9 mouse cellular contexts compared by ENCODE assay signal in genomic region chr14:41013143-41013542, GRCm38 (mm10). TPM values are rescaled to one million over a fixed set of nuclear protein-coding genes. Genes with fewer than 3 reads are reported as not detected.
DNase-seq lines count a peak whose midpoint lies in the region; ATAC-seq and TF ChIP-seq lines count a peak whose summit lies in the region.
"Had no signal": no experiment of that assay in that cellular context is flagged by ENCODE, and none has a peak within 500 bp of the region (broad histone marks: within the 10 kb centered on the region; RNA-seq: fewer than 3 reads in every experiment).

No protein-coding gene starts in this region.

- ATAC-seq in forebrain, embryonic 16.5 days: peak; percentile 2
- ATAC-seq in liver, embryonic 15.5 days (ENCODE audit: insufficient read depth): peak; percentile 4; the same call in 1 of the 2 replicates

- H3K27ac ChIP-seq in heart, adult 2 months: peak overlapping the region; percentile 53
- H3K27ac ChIP-seq in forebrain, embryonic 16.5 days (ENCODE audit: low read length): 0 out of 2 replicates have a peak overlapping the region, but pooled peaks have one; percentile 36
- H3K27ac ChIP-seq in liver, embryonic 15.5 days (replicated peaks): peak overlapping the region; percentile 75

- TF ChIP-seq EP300 in heart, adult 2 months (IDR thresholded peaks at IDR 0.05; ENCODE audit: insufficient read depth, low read depth, low read length): no peak

- intact Hi-C loops in heart, adult 2 months (cut with DNase I): loop anchor here (5.0 kb wide), 1 partner anchor 36 kb away; no protein-coding TSS in a partner anchor
- intact Hi-C loops in heart, postnatal 14 days (cut with DNase I): no loop called here

- H3K27me3 ChIP-seq in heart, adult 2 months (ENCODE audit: control insufficient read depth, insufficient read depth, low read length): no peaks in the 10 kb centered on the region
- peaks cover 81% of the 10 kb centered on the region for H3K27me3 ChIP-seq in E14TG2a.4 (ENCODE audit: insufficient read depth, low read length)
- H3K27me3 ChIP-seq in forebrain, embryonic 16.5 days (replicated peaks; ENCODE audit: control insufficient read depth, insufficient read depth, low read length): no peaks in the 10 kb centered on the region
- peaks cover 13% of the 10 kb centered on the region for H3K27me3 ChIP-seq in liver, embryonic 15.5 days

- peak overlapping the region; percentile 74 for H3K9ac ChIP-seq in heart, adult 2 months (ENCODE audit: low read depth, low read length)
- peak overlapping the region; percentile 86 for H3K9ac ChIP-seq in forebrain, embryonic 16.5 days (replicated peaks; ENCODE audit: low read depth, low read length)
- peak overlapping the region; percentile 83 for H3K9ac ChIP-seq in liver, embryonic 15.5 days

- H3K4me3 ChIP-seq in heart, adult 2 months: peak overlapping the region; percentile 62
- H3K4me3 ChIP-seq in E14TG2a.4 (replicated peaks; ENCODE audit: low read length): peak overlapping the region; percentile 76
- peak overlapping the region; percentile 67 for H3K4me3 ChIP-seq in forebrain, embryonic 16.5 days (replicated peaks; ENCODE audit: low read length)
- peak overlapping the region; percentile 70 for H3K4me3 ChIP-seq in liver, embryonic 15.5 days (replicated peaks)

- H3K9me3 ChIP-seq in E14TG2a.4 (ENCODE audit: low read length): no peaks in the 10 kb centered on the region
- H3K9me3 ChIP-seq in forebrain, embryonic 16.5 days (ENCODE audit: control insufficient read depth, low read length): no peaks in the 10 kb centered on the region
- H3K9me3 ChIP-seq in liver, embryonic 15.5 days (replicated peaks): no peaks in the 10 kb centered on the region

- no peaks in the 10 kb centered on the region for H3K79me2 ChIP-seq in heart, adult 2 months (replicated peaks; ENCODE audit: control insufficient read depth, insufficient read depth, low read length)

- H3K4me2 ChIP-seq in forebrain, embryonic 16.5 days (ENCODE audit: low read length): peak overlapping the region; percentile 81
- H3K4me2 ChIP-seq in liver, embryonic 15.5 days: peak overlapping the region; percentile 95

- H3K4me1 ChIP-seq in heart, adult 2 months (ENCODE audit: control insufficient read depth, insufficient read depth, low read length): no peaks in the 10 kb centered on the region; the same call in 1 of the 2 replicates
- peaks cover 14% of the 10 kb centered on the region for H3K4me1 ChIP-seq in E14TG2a.4 (replicated peaks; ENCODE audit: low read depth, low read length)
- H3K4me1 ChIP-seq in forebrain, embryonic 16.5 days (replicated peaks; ENCODE audit: control insufficient read depth, insufficient read depth, low read length): peaks cover 10% of the 10 kb centered on the region
- H3K4me1 ChIP-seq in liver, embryonic 15.5 days (replicated peaks): peaks cover 80% of the 10 kb centered on the region

- 16% methylated on average over 9 of the region's 9 CpGs for WGBS in heart, adult 2 months
- 12% methylated on average over 9 of the region's 9 CpGs for WGBS in forebrain, embryonic 16.5 days
- WGBS in liver, embryonic 15.5 days (ENCODE audit: insufficient replicate concordance): 2% methylated on average over 9 of the region's 9 CpGs

- TF ChIP-seq CTCF in heart, adult 2 months (IDR thresholded peaks at IDR 0.05): no peak
- TF ChIP-seq CTCF in E14TG2a.4 (conservative IDR thresholded peaks at IDR 0.05; ENCODE audit: low read length): no peak

- no peak for TF ChIP-seq POLR2A in heart, adult 2 months (IDR thresholded peaks at IDR 0.05; ENCODE audit: insufficient read depth, low read depth, low read length)

- DNase-seq in heart, adult 2 months: no peak
- no peak for DNase-seq in heart, postnatal 14 days
- DNase-seq in T-cell, adult 2 months (ENCODE audit: low spot score): no peak
- DNase-seq in gastrocnemius, adult 18-20 months (ENCODE audit: low spot score): no peak
- DNase-seq in urinary bladder, postnatal 10 days (ENCODE audit: low spot score): no peak

- no peaks in the 10 kb centered on the region; the same call in 1 of the 2 replicates for H3K36me3 ChIP-seq in heart, adult 2 months (ENCODE audit: control insufficient read depth, insufficient read depth, low read length)
- no peaks in the 10 kb centered on the region for H3K36me3 ChIP-seq in E14TG2a.4 (ENCODE audit: insufficient read depth, low read length)
- H3K36me3 ChIP-seq in forebrain, embryonic 16.5 days (ENCODE audit: control insufficient read depth, insufficient read depth): no peaks in the 10 kb centered on the region
- H3K36me3 ChIP-seq in liver, embryonic 15.5 days (replicated peaks): no peaks in the 10 kb centered on the region

RNA-seq across cellular contexts. Expression of gene Fam213a, which starts 0.4 kb away (rescaled TPM):
- total RNA-seq in heart, adult 2 months (2021): 10 to 100 TPM; 27.1 to 32.4 TPM
- 13.5 and 16.6 TPM in 2 replicates for polyA plus RNA-seq in heart, adult 2 months (2012; rRNA removed)
- total RNA-seq in heart, postnatal 14 days (2021): 10 to 100 TPM; 17.1 to 22.2 TPM
- polyA plus RNA-seq in forebrain, embryonic 16.5 days (2015; fragmentation: Nextera tagmentation; extraction: Ambion mirVana): 71.5 and 85.2 TPM in 2 replicates
- polyA plus RNA-seq in liver, embryonic 15.5 days (2015; fragmentation: Nextera tagmentation; extraction: Ambion mirVana): 69.5 and 77.2 TPM in 2 replicates
- 10 to 100 TPM; 31.6 to 31.9 TPM for total RNA-seq in gastrocnemius, adult 18-20 months (2021)

RNA-seq across cellular contexts. Expression of gene Tspan14, which starts 46.5 kb away (rescaled TPM):
- 10 to 100 TPM; 11.8 to 18.6 TPM for total RNA-seq in heart, adult 2 months (2021)
- 25.7 and 26.4 TPM in 2 replicates for polyA plus RNA-seq in heart, adult 2 months (2012; rRNA removed)
- 10 to 100 TPM; 27.9 to 28.7 TPM for total RNA-seq in heart, postnatal 14 days (2021)
- 90.0 and 102 TPM in 2 replicates for polyA plus RNA-seq in forebrain, embryonic 16.5 days (2015; fragmentation: Nextera tagmentation; extraction: Ambion mirVana)
- polyA plus RNA-seq in liver, embryonic 15.5 days (2015; fragmentation: Nextera tagmentation; extraction: Ambion mirVana): 28.8 and 34.6 TPM in 2 replicates
- total RNA-seq in gastrocnemius, adult 18-20 months (2021): 10 to 100 TPM; 10.6 to 13.1 TPM

RNA-seq across cellular contexts. Expression of gene Dydc2, which starts 55.9 kb away (rescaled TPM):
- not detected for total RNA-seq in heart, adult 2 months (2021)
- not detected in 2 replicates for polyA plus RNA-seq in heart, adult 2 months (2012; rRNA removed)
- total RNA-seq in heart, postnatal 14 days (2021): not detected
- 0.31 and 0.53 TPM in 2 replicates for polyA plus RNA-seq in forebrain, embryonic 16.5 days (2015; fragmentation: Nextera tagmentation; extraction: Ambion mirVana)
- polyA plus RNA-seq in liver, embryonic 15.5 days (2015; fragmentation: Nextera tagmentation; extraction: Ambion mirVana): not detected in 2 replicates
- not detected for total RNA-seq in gastrocnemius, adult 18-20 months (2021)
- total RNA-seq: gastrocnemius, postnatal 25 days had no signal

RNA-seq across cellular contexts. Expression of gene Dydc1, which starts 59.6 kb away (rescaled TPM):
- not detected for total RNA-seq in heart, adult 2 months (2021)
- not detected in 2 replicates for polyA plus RNA-seq in heart, adult 2 months (2012; rRNA removed)
- not detected for total RNA-seq in heart, postnatal 14 days (2021)
- not detected in 2 replicates for polyA plus RNA-seq in forebrain, embryonic 16.5 days (2015; fragmentation: Nextera tagmentation; extraction: Ambion mirVana)
- not detected in 2 replicates for polyA plus RNA-seq in liver, embryonic 15.5 days (2015; fragmentation: Nextera tagmentation; extraction: Ambion mirVana)
- total RNA-seq in gastrocnemius, adult 18-20 months (2021): not detected
- total RNA-seq: gastrocnemius, postnatal 25 days had no signal
